Mouse (Mus musculus): Measurements from ENCODE around the gene Slpi. TPM values are rescaled to one million over a fixed set of nuclear protein-coding genes. Genes with fewer than 3 reads are reported as not detected.

Slpi gene
- polyA plus RNA-seq, 1 experiment from 2014 or later: not detected

- DNase-seq (no peak), ATAC-seq (ENCODE audit: low FRiP score, low TSS enrichment) (no peak)
- no peaks in the 10 kb centered on the region for H3K27me3 ChIP-seq (ENCODE audit: control insufficient read depth, insufficient read depth, low read length)
- H3K9ac ChIP-seq (replicated peaks; ENCODE audit: low read length): no peak overlapping the region
- H3K9me3 ChIP-seq (ENCODE audit: control insufficient read depth, low read length): no peaks in the 10 kb centered on the region
- H3K4me3 ChIP-seq (replicated peaks; ENCODE audit: low read depth, low read length): no peak overlapping the region
- no peaks in the 10 kb centered on the region for H3K4me1 ChIP-seq (ENCODE audit: control insufficient read depth, insufficient read depth, low read length)
- no peak overlapping the region for H3K27ac ChIP-seq (replicated peaks; ENCODE audit: low read depth, low read length)
- 93% methylated on average over 15 of the region's 15 CpGs for WGBS
- no peak overlapping the region for H3K4me2 ChIP-seq (ENCODE audit: low read length)
- H3K36me3 ChIP-seq (ENCODE audit: control insufficient read depth, insufficient read depth, low read length): no peaks in the 10 kb centered on the region
Measured at GRCm38 (mm10) chr2:164377478-164378426, 11.1 kb downstream of the Slpi start.

- DNase-seq (no peak), ATAC-seq (ENCODE audit: low FRiP score, low TSS enrichment) (no peak)
- no peak overlapping the region for H3K4me2 ChIP-seq (ENCODE audit: low read length)
- no peak overlapping the region for H3K4me3 ChIP-seq (replicated peaks; ENCODE audit: low read depth, low read length)
- no peak overlapping the region for H3K9ac ChIP-seq (replicated peaks; ENCODE audit: low read length)
- H3K4me1 ChIP-seq (ENCODE audit: control insufficient read depth, insufficient read depth, low read length): no peaks in the 10 kb centered on the region
- WGBS: 61% methylated on average over 4 of the region's 4 CpGs
- H3K27ac ChIP-seq (replicated peaks; ENCODE audit: low read depth, low read length): no peak overlapping the region
- no peaks in the 10 kb centered on the region for H3K27me3 ChIP-seq (ENCODE audit: control insufficient read depth, insufficient read depth, low read length)
- no peaks in the 10 kb centered on the region for H3K9me3 ChIP-seq (ENCODE audit: control insufficient read depth, low read length)
- no peaks in the 10 kb centered on the region for H3K36me3 ChIP-seq (ENCODE audit: control insufficient read depth, insufficient read depth, low read length)
Measured at GRCm38 (mm10) chr2:164373187-164373586, 15.7 kb downstream of the Slpi start.

GRCm38 (mm10) chr2:164372408-164373053, 16.4 kb downstream of the Slpi start:
- H3K27me3 ChIP-seq (ENCODE audit: control insufficient read depth, insufficient read depth, low read length): no peaks in the 10 kb centered on the region
- no peak overlapping the region for H3K4me2 ChIP-seq (ENCODE audit: low read length)
- DNase-seq: no peak
- H3K36me3 ChIP-seq (ENCODE audit: control insufficient read depth, insufficient read depth, low read length): no peaks in the 10 kb centered on the region
- no peaks in the 10 kb centered on the region for H3K9me3 ChIP-seq (ENCODE audit: control insufficient read depth, low read length)
- no peak overlapping the region for H3K4me3 ChIP-seq (replicated peaks; ENCODE audit: low read depth, low read length)
- no peak for ATAC-seq (ENCODE audit: low FRiP score, low TSS enrichment)
- no peak overlapping the region for H3K27ac ChIP-seq (replicated peaks; ENCODE audit: low read depth, low read length)
- WGBS: 42% methylated on average over 3 of the region's 3 CpGs
- H3K9ac ChIP-seq (replicated peaks; ENCODE audit: low read length): no peak overlapping the region
- no peaks in the 10 kb centered on the region for H3K4me1 ChIP-seq (ENCODE audit: control insufficient read depth, insufficient read depth, low read length)

- DNase-seq: no peak
- H3K9me3 ChIP-seq (ENCODE audit: control insufficient read depth, low read length): no peaks in the 10 kb centered on the region
- WGBS: 85% methylated on average over 3 of the region's 3 CpGs
- ATAC-seq (ENCODE audit: low FRiP score, low TSS enrichment): no peak
- no peaks in the 10 kb centered on the region for H3K36me3 ChIP-seq (ENCODE audit: control insufficient read depth, insufficient read depth, low read length)
- H3K4me1 ChIP-seq (ENCODE audit: control insufficient read depth, insufficient read depth, low read length): no peaks in the 10 kb centered on the region
- H3K27ac ChIP-seq (replicated peaks; ENCODE audit: low read depth, low read length): no peak overlapping the region
- H3K4me3 ChIP-seq (replicated peaks; ENCODE audit: low read depth, low read length): no peak overlapping the region
- H3K9ac ChIP-seq (replicated peaks; ENCODE audit: low read length): no peak overlapping the region
- no peak overlapping the region for H3K4me2 ChIP-seq (ENCODE audit: low read length)
- H3K27me3 ChIP-seq (ENCODE audit: control insufficient read depth, insufficient read depth, low read length): no peaks in the 10 kb centered on the region
Measured at GRCm38 (mm10) chr2:164371371-164371770, 17.5 kb downstream of the Slpi start.

GRCm38 (mm10) chr2:164368620-164369105, 20.2 kb downstream of the Slpi start:
- no peaks in the 10 kb centered on the region for H3K4me1 ChIP-seq (ENCODE audit: control insufficient read depth, insufficient read depth, low read length)
- no peak overlapping the region for H3K27ac ChIP-seq (replicated peaks; ENCODE audit: low read depth, low read length)
- H3K9ac ChIP-seq (replicated peaks; ENCODE audit: low read length): no peak overlapping the region
- H3K4me2 ChIP-seq (ENCODE audit: low read length): no peak overlapping the region
- no peak for ATAC-seq (ENCODE audit: low FRiP score, low TSS enrichment)
- no peak overlapping the region for H3K4me3 ChIP-seq (replicated peaks; ENCODE audit: low read depth, low read length)
- H3K27me3 ChIP-seq (ENCODE audit: control insufficient read depth, insufficient read depth, low read length): no peaks in the 10 kb centered on the region
- DNase-seq: no peak
- 80% methylated on average over 6 of the region's 6 CpGs for WGBS
- H3K9me3 ChIP-seq (ENCODE audit: control insufficient read depth, low read length): no peaks in the 10 kb centered on the region
- H3K36me3 ChIP-seq (ENCODE audit: control insufficient read depth, insufficient read depth, low read length): no peaks in the 10 kb centered on the region

GRCm38 (mm10) chr2:164366947-164367346, 21.9 kb downstream of the Slpi start:
- Histone ChIP-seq H3K4me3 (replicated peaks; ENCODE audit: low read depth, low read length) (no peak overlapping the region), H3K4me2 (ENCODE audit: low read length) (no peak overlapping the region), H3K27ac (replicated peaks; ENCODE audit: low read depth, low read length) (no peak overlapping the region), H3K9me3 (ENCODE audit: control insufficient read depth, low read length) (no peaks in the 10 kb centered on the region), H3K4me1 (ENCODE audit: control insufficient read depth, insufficient read depth, low read length) (no peaks in the 10 kb centered on the region), H3K27me3 (ENCODE audit: control insufficient read depth, insufficient read depth, low read length) (no peaks in the 10 kb centered on the region), H3K36me3 (ENCODE audit: control insufficient read depth, insufficient read depth, low read length) (no peaks in the 10 kb centered on the region), H3K9ac (replicated peaks; ENCODE audit: low read length) (no peak overlapping the region)
- DNase-seq: no peak
- 80% methylated on average over 3 of the region's 3 CpGs for WGBS
- ATAC-seq (ENCODE audit: low FRiP score, low TSS enrichment): no peak

GRCm38 (mm10) chr2:164360974-164361657, 27.8 kb downstream of the Slpi start:
- 0 out of 2 replicates have a peak, but pooled peaks cover 2% of the 10 kb centered on the region for H3K4me1 ChIP-seq (ENCODE audit: control insufficient read depth, insufficient read depth, low read length)
- no peak overlapping the region for H3K9ac ChIP-seq (replicated peaks; ENCODE audit: low read length)
- no peaks in the 10 kb centered on the region for H3K36me3 ChIP-seq (ENCODE audit: control insufficient read depth, insufficient read depth, low read length)
- no peak overlapping the region for H3K4me2 ChIP-seq (ENCODE audit: low read length)
- H3K27me3 ChIP-seq (ENCODE audit: control insufficient read depth, insufficient read depth, low read length): no peaks in the 10 kb centered on the region; the same call in 1 of the 2 replicates
- H3K4me3 ChIP-seq (replicated peaks; ENCODE audit: low read depth, low read length): no peak overlapping the region
- 29% methylated on average over 13 of the region's 13 CpGs for WGBS
- DNase-seq (no peak), ATAC-seq (ENCODE audit: low FRiP score, low TSS enrichment) (no peak)
- no peak overlapping the region for H3K27ac ChIP-seq (replicated peaks; ENCODE audit: low read depth, low read length)
- H3K9me3 ChIP-seq (ENCODE audit: control insufficient read depth, low read length): no peaks in the 10 kb centered on the region

GRCm38 (mm10) chr2:164359668-164360067, 29.2 kb downstream of the Slpi start:
- H3K9me3 ChIP-seq (ENCODE audit: control insufficient read depth, low read length): no peaks in the 10 kb centered on the region
- no peaks in the 10 kb centered on the region for H3K36me3 ChIP-seq (ENCODE audit: control insufficient read depth, insufficient read depth, low read length)
- no peak for DNase-seq
- H3K4me1 ChIP-seq (ENCODE audit: control insufficient read depth, insufficient read depth, low read length): 0 out of 2 replicates have a peak, but pooled peaks cover 2% of the 10 kb centered on the region
- no peak overlapping the region for H3K9ac ChIP-seq (replicated peaks; ENCODE audit: low read length)
- H3K4me3 ChIP-seq (replicated peaks; ENCODE audit: low read depth, low read length): no peak overlapping the region
- no peaks in the 10 kb centered on the region; the same call in 1 of the 2 replicates for H3K27me3 ChIP-seq (ENCODE audit: control insufficient read depth, insufficient read depth, low read length)
- WGBS: 76% methylated on average over 5 of the region's 5 CpGs
- no peak overlapping the region for H3K4me2 ChIP-seq (ENCODE audit: low read length)
- no peak overlapping the region for H3K27ac ChIP-seq (replicated peaks; ENCODE audit: low read depth, low read length)
- ATAC-seq (ENCODE audit: low FRiP score, low TSS enrichment): no peak
